Mouse (Mus musculus): Measurements from ENCODE around the gene Themis2.
"Not testable (repeated sequence)": the region's sequence is repeated elsewhere in the genome, so short reads cannot be mapped to it uniquely, and the experiment has no call there.

Themis2 gene

DNA sequence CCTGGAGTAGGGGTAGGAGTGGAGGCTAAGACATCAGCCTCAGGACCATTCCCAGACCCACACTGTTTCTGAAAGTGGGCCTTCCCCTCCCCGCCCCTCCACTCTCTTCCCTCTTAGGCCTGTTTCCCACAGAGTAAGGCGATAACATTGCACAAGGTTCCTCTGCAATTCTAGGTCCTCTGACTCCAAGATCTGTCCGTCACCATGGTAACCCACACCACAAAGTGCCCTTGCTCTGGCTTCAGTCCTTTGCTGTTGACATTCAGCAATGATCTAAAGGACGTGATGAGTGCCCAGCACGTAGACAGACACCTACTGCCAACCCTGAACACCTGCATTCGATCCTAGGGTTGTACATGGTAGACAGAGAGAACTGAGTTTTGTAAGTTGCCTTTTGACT is 43.2 kb downstream of the Themis2 start:
- no peak for DNase-seq (ENCODE audit: low spot score in 2 of 2)

DNA sequence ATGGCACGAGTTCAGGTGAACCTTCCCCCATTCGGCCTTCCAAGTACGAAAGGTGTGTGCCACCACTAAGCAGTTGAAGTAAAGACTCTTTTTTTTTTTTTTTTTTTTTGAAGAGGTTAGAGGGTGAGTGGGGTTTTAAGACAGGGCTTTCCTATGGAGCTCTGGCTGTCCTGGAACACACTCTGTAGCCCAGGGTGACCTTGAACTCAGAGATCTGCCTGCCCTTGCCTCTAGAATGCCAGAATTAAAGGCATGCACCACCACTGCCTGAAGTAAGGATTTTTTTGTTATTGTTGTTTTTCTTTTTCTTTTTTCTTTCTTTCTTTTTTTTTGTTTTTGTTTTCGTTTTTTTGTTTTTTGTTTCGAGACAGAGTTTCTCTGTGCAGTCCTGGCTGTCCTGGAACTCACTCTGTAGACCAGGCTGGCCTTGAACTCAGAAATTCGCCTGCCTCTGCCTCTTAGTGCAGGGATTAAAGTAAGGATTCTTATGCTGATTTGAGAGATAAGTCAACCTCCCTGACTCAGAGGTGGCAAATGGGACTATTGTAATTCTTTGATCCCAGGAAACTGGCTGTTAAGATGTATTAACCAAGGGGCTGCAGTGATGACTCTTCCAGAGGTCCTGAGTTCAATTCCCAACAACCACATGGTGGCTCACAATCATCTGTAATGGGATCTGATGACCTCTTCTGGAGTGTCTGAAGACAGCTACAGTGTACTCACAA is 46.8 kb downstream of the Themis2 start:
- DNase-seq (ENCODE audit: low spot score in 2 of 2), result no peak

DNA sequence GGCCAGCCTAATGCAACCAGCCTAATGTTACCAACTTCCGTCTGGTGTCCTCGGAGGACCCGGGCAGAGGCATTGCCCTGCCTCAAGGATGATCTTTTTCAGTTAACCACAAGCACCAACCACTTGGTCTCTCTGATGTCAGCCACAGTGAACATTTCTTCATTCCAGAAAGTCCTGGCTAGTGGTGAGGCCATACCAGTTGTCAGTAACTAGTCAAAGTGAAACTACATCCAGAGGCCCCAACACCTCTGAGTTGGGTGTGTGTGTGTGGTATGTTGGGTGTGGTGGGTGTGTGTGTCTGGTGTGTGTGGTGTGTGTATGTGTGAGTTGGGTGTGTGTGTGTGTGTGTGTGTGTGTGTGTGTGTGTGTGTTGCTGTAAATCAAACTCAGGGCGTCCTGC is 47.4 kb downstream of the Themis2 start:
- DNase-seq (ENCODE audit: low spot score in 2 of 2), result no peak

- DNase-seq (ENCODE audit: low spot score in 2 of 2), result no peak
These were observed 48.4 kb downstream of the Themis2 start for GRCm38 (mm10) chr4:132747664-132748259.

DNA sequence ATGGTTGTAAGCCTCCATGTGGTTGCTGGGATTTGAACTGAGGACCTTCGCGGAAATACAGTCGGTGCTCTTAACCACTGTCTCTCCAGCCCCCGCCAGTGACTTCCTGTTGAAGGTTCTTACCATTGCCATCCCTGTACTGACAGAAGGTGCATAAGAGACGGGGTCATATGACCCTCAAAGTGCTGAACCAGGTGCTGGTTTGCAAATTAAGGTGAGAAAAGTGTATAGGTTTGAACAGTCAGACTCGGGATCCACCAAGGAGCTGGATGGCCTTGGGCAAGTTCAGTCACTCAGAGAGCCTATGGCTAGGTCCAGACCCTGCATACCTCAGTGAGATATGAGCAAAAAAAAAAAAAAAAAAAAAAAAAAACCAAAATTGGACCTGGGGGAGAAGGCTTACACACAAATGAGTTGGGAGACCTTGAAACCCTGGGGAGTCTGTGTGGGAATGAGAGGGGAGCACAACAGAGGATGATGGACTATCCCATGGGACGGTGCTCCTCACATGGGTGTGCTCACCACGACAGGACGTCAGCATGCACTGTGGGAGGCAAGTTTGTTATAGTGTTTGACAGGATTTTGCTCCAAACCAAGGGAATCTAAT is 49.2 kb downstream of the Themis2 start:
- no peak for DNase-seq (ENCODE audit: low spot score in 2 of 2)

- no peak for DNase-seq (ENCODE audit: low spot score in 2 of 2)
These were observed 51.9 kb downstream of the Themis2 start for GRCm38 (mm10) chr4:132743992-132744911.

DNA sequence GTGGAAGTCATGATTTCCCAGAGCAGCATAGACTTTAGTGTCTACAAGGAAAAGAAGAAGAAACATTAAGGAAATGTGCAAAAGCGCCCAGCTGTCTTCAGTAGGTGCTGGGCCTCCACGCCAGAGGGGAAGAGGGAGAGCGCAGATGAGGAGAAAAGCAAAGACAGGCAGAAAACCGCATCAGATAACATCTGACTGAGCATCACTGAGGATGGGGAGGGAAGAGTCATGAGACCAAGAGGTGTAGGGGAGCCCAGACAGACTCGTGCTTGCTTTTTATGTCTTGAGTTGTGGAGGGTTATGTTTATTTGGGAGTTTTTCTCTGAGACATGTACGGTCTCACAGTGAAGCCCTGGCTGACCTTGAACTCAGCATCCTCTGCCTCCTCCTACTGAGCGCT is 54.7 kb downstream of the Themis2 start:
- DNase-seq (ENCODE audit: low spot score in 2 of 2), result no peak

GRCm38 (mm10) chr4:132737154-132737553 is 59.0 kb downstream of the Themis2 start:
- not testable (repeated sequence) for DNase-seq (ENCODE audit: low spot score in 2 of 2)

- no peak for DNase-seq (ENCODE audit: low spot score in 2 of 2)
These were observed 60.3 kb downstream of the Themis2 start for GRCm38 (mm10) chr4:132735894-132736293.

DNA sequence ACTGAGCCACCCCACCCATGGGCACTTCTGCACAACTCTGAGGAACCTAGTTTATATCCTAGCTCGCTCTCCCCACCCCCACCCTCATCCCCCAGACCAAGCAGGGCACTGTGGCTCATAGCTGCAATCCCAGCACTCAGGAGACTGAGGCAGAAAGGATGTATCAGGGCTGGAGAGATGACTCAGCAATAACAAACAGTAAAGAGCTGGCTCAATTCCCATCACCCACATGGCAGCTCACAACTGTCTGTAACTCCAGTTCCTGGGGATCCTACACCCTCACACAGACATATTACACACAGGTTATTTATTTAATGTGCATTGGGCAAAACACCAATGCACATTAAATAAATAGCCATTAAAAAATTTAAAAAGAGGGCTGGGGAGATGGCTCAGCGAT is 60.8 kb downstream of the Themis2 start:
- no peak for DNase-seq (ENCODE audit: low spot score in 2 of 2)

DNA sequence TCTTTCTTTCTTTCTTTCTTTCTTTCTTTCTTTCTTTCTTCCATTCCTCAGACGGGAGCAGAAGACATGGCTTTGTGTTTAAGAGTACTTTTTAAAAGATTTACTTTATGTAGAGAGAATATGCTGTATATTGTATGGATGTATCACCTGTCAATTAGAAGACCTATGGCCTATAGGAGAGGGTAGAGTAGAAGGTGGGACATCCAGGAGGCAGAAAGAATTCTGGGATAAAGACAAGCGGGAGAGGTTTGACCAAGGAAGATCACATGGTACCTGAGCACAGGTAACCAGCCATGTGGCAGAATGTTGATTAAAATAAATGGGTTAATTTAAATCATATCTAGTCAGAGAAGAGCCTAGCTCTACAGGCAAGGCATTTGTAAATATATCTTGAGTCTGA is 61.4 kb downstream of the Themis2 start:
- no peak for DNase-seq (ENCODE audit: low spot score in 2 of 2)

- DNase-seq (ENCODE audit: low spot score in 2 of 2), result no peak
These were observed 63.0 kb downstream of the Themis2 start for GRCm38 (mm10) chr4:132733071-132733770.

- DNase-seq (ENCODE audit: low spot score in 2 of 2), result peak; percentile 83 to 91
These were observed 64.0 kb downstream of the Themis2 start, which contains the start of gene Xkr8 for GRCm38 (mm10) chr4:132732148-132732684. Gene Xkr8 (minus strand): TSS chr4:132732546.
